In genomic region chr9:111523871-111524270, GRCm38 (mm10) we compare ENCODE assay signal across 26 mouse cellular contexts.
DNase-seq lines count a peak whose midpoint lies in the region; ATAC-seq and TF ChIP-seq lines count a peak whose summit lies in the region.
"Had no signal": no experiment of that assay in that cellular context is flagged by ENCODE, and none has a peak within 500 bp of the region (broad histone marks: within the 10 kb centered on the region; RNA-seq: fewer than 3 reads in every experiment).

No protein-coding gene starts in this region.

- peak overlapping the region; percentile 93 for H3K4me3 ChIP-seq in E14TG2a.4 (replicated peaks; ENCODE audit: low read length)
- peak overlapping the region in 1 of 2 experiments; percentile 70; a peak in 2 of 4 replicates for H3K4me3 ChIP-seq in ES-E14 (ENCODE audit: insufficient read depth in 1 of 2, low read depth in 1 of 2, low read length in 2 of 2, poor library complexity in 1 of 2, severe bottlenecking in 1 of 2)
- no peak overlapping the region for H3K4me3 ChIP-seq in forebrain, embryonic 13.5 days
- no peak overlapping the region for H3K4me3 ChIP-seq in forebrain, embryonic 10.5 days
- H3K4me3 ChIP-seq: embryonic facial prominence, embryonic 13.5 days; embryonic facial prominence, embryonic 15.5 days; erythroblast, embryonic 14.5 days had no signal

- DNase-seq in 3134 (ENCODE audit: extremely low read depth, insufficient read length, low spot score), result peak; percentile 42
- DNase-seq in ES-E14 (ENCODE audit: low read depth, low spot score), result peak; percentile 64
- peak; percentile 96 for DNase-seq in R1 (ENCODE audit: low read depth, low spot score)
- no peak for DNase-seq in urinary bladder, postnatal 14 days (ENCODE audit: low spot score)
- no peak for DNase-seq in forebrain, embryonic 10.5 days (ENCODE audit: extremely low spot score, low spot score)
- no peak for DNase-seq in left cerebral cortex, adult 11 months (ENCODE audit: low spot score)
- DNase-seq: adrenal gland, adult 8-10 months; adrenal gland, postnatal 14 days; adrenal gland, postnatal 36 days; B cell, adult 2 months; cerebellum, adult 18-20 months; cerebellum, adult 8-10 months; cerebellum, adult 9-11 months; cerebellum, postnatal 14 days; cerebellum, postnatal 36 days; embryo, embryonic 11 days had no signal

- peaks cover 16% of the 10 kb centered on the region for H3K36me3 ChIP-seq in E14TG2a.4 (ENCODE audit: insufficient read depth, low read length)
- H3K36me3 ChIP-seq in ES-E14 (ENCODE audit: control insufficient read depth, insufficient read depth, low read length, poor library complexity, severe bottlenecking), result peaks cover 1% of the 10 kb centered on the region; the same call in 1 of the 2 replicates
- no peaks in the 10 kb centered on the region for H3K36me3 ChIP-seq in forebrain, embryonic 13.5 days (ENCODE audit: poor library complexity, severe bottlenecking)
- H3K36me3 ChIP-seq in forebrain, embryonic 10.5 days (replicated peaks), result no peaks in the 10 kb centered on the region
- H3K36me3 ChIP-seq: embryonic facial prominence, embryonic 13.5 days; embryonic facial prominence, embryonic 15.5 days had no signal

- peaks cover 54% of the 10 kb centered on the region for H3K4me1 ChIP-seq in E14TG2a.4 (replicated peaks; ENCODE audit: low read depth, low read length)
- H3K4me1 ChIP-seq in ES-E14 (ENCODE audit: control insufficient read depth in 2 of 2, insufficient read depth in 2 of 2, low read length in 2 of 2, poor library complexity in 1 of 2), result peaks cover 1 to 7% of the 10 kb centered on the region in 2 experiments; a peak in 2 of 4 replicates
- no peaks in the 10 kb centered on the region for H3K4me1 ChIP-seq in forebrain, embryonic 13.5 days
- no peaks in the 10 kb centered on the region for H3K4me1 ChIP-seq in forebrain, embryonic 10.5 days
- H3K4me1 ChIP-seq: embryonic facial prominence, embryonic 13.5 days; embryonic facial prominence, embryonic 15.5 days had no signal

- TF ChIP-seq CTCF in E14TG2a.4 (conservative IDR thresholded peaks at IDR 0.05; ENCODE audit: low read length), result no peak

- WGBS in forebrain, embryonic 13.5 days, result 95% methylated on average over 3 of the region's 3 CpGs
- 91% methylated on average over 3 of the region's 3 CpGs for WGBS in forebrain, embryonic 10.5 days

- H3K9ac ChIP-seq in ES-E14 (ENCODE audit: insufficient read depth, low read depth, low read length, poor library complexity, severe bottlenecking), result no peak overlapping the region
- no peak overlapping the region for H3K9ac ChIP-seq in forebrain, embryonic 13.5 days
- H3K9ac ChIP-seq: embryonic facial prominence, embryonic 13.5 days; embryonic facial prominence, embryonic 15.5 days had no signal

- no peak overlapping the region for H3K27ac ChIP-seq in ES-E14 (ENCODE audit: insufficient read depth, low read depth, low read length, poor library complexity, severe bottlenecking)
- no peak overlapping the region for H3K27ac ChIP-seq in forebrain, embryonic 13.5 days
- H3K27ac ChIP-seq in forebrain, embryonic 10.5 days, result no peak overlapping the region
- H3K27ac ChIP-seq: embryonic facial prominence, embryonic 13.5 days; embryonic facial prominence, embryonic 15.5 days had no signal

- no peaks in the 10 kb centered on the region for H3K9me3 ChIP-seq in E14TG2a.4 (ENCODE audit: low read length)
- H3K9me3 ChIP-seq in ES-E14 (ENCODE audit: control insufficient read depth, insufficient read depth, low read depth, low read length), result no peaks in the 10 kb centered on the region
- no peaks in the 10 kb centered on the region for H3K9me3 ChIP-seq in forebrain, embryonic 13.5 days (replicated peaks)
- no peaks in the 10 kb centered on the region for H3K9me3 ChIP-seq in forebrain, embryonic 10.5 days
- H3K9me3 ChIP-seq: embryonic facial prominence, embryonic 13.5 days; embryonic facial prominence, embryonic 15.5 days had no signal

- H3K4me2 ChIP-seq in forebrain, embryonic 13.5 days, result no peak overlapping the region
- H3K4me2 ChIP-seq: embryonic facial prominence, embryonic 13.5 days; embryonic facial prominence, embryonic 15.5 days had no signal

- no peaks in the 10 kb centered on the region for H3K27me3 ChIP-seq in E14TG2a.4 (ENCODE audit: insufficient read depth, low read length)
- H3K27me3 ChIP-seq in forebrain, embryonic 13.5 days, result no peaks in the 10 kb centered on the region
- H3K27me3 ChIP-seq in forebrain, embryonic 10.5 days (ENCODE audit: poor library complexity, severe bottlenecking), result no peaks in the 10 kb centered on the region
- H3K27me3 ChIP-seq: embryonic facial prominence, embryonic 13.5 days; embryonic facial prominence, embryonic 15.5 days; Patski had no signal

- in situ Hi-C loops in ES-E14 (cut with MboI; ENCODE audit: low sequenced_read_pairs in 2 of 2, unreplicated experiment in 2 of 2), result no loop called here

- ATAC-seq in forebrain, embryonic 13.5 days, result no peak
- ATAC-seq: activated CD4-positive, CD25-positive, alpha-beta regulatory T cell, adult 4 months; CD4-positive, CD25-positive, alpha-beta regulatory T cell, adult 4 months; forebrain, embryonic 14.5 days; forebrain, embryonic 16.5 days; Patski had no signal

TF ChIP-seq in ES-E14, 5 proteins besides CTCF, POLR2A, EP300 and RAD21:
- TF ChIP-seq ZNF384 (IDR thresholded peaks at IDR 0.05; ENCODE audit: low read depth, low read length) (no peak), CHD2 (IDR thresholded peaks at IDR 0.05; ENCODE audit: low read depth, low read length) (peak; percentile 87), HCFC1 (IDR thresholded peaks at IDR 0.05; ENCODE audit: borderline replicate concordance, insufficient read depth, low read length) (no peak)

Comparison
In these comparisons a context has a peak if more than half of its experiments do, and no peak if none do; other contexts are left out.
1. DNase-seq: peak in 3134 (single experiment), ES-E14 (single experiment) and R1 (single experiment); none in urinary bladder, postnatal 14 days (single experiment), forebrain, embryonic 10.5 days (single experiment) and left cerebral cortex, adult 11 months (single experiment).